Mouse (Mus musculus): ENCODE results near the gene Crmp1. TPM values are rescaled to one million over a fixed set of nuclear protein-coding genes. Genes with fewer than 3 reads are reported as not detected.

Crmp1 gene
- total RNA-seq, 2 experiments from 2014 or later: 376 to 387 TPM

DNA sequence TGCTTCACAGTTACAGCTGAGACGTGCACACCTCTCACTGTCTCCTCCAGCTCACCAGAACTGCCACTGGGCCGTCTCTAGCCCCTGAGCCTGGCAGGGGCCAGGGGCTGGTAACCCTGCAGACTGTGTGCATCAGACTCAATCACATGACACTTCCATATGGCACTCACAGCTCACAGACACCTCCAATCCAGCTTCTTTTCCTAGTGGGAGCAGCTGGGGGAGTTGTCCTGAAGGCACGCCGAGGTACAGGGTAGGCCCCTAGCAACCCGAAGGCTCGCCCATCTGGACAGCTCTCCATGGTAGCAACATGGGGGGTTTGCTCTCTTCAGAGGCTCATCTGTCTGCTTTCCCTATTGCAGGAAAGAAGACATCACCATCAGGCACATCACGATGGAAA lies 12.8 kb upstream of the Crmp1 start:
- no peak for DNase-seq (ENCODE audit: low spot score in 2 of 2)
- intact Hi-C loops (cut with DNase I): no loop called here

DNA sequence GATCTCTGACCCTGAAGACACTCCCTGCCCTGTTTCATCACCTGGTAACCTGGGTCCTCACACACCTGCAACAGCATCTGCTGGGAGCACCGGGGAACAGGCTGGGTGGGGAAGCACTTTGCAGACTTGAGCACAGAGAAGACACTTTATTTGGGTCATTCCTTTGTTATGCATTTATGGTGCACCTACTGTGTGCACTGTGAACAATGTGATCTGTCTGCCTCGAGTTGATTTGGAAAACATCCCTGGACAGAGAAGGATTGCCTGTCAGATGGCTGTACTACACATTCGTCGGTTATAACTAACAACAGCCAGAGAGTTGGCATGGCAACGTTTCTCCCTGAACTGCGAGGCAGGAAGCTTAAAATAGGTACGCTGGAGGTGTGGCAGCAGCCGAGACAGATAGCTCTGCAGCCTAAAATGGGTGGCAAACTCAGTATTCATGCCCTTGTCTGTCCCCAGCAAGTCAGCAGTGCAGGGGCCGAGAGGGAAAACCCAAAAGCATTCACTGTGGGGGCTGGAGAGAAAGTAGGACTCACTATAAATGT lies 8.7 kb upstream of the Crmp1 start:
- DNase-seq (ENCODE audit: low spot score in 2 of 2): peak; percentile 84 to 89
- intact Hi-C loops (cut with DNase I): no loop called here

DNA sequence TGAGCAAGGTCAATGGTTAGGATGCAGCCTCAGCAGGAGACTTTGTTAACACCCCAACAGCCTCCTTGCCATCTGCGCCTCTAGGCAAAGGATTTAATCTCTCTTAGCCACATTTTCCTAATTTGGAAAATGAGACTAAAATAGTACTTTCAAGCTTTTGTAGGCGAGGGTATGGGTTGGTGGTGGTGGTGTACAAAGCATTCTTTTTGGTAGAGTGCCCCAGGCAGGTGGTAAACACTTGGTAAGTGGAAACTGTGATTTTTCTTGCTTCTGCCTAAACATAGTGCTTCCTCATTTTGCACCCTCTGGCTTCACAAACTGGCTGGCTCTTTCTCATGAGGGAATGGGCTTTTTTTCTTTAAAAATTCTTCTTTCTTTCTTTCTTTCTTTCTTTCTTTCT lies 3.1 kb upstream of the Crmp1 start:
- intact Hi-C loops (cut with DNase I): no loop called here
- no peak for DNase-seq (ENCODE audit: low spot score in 2 of 2)

DNA sequence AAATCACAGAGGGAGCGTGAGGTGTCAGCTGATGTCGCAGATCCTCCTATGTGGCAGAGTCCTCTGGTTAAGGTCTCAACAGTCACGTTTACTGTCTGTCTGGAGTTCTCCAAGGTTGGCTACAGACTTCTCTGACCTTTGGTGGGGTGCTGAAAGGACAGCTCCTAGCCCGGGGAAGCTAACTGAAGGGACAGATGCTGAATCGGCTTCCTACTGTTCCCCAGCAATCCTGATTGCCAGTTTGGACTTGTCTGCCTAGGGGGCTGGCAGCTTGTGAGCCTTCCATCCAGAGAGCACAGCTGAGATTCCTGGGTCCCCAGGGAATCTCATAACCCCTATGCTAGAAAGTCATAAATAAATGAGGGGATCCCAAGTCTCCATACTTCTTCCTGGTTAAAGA lies 1.2 kb upstream of the Crmp1 start:
- no peak for DNase-seq (ENCODE audit: low spot score in 2 of 2)
- intact Hi-C loops (cut with DNase I): no loop called here

DNA sequence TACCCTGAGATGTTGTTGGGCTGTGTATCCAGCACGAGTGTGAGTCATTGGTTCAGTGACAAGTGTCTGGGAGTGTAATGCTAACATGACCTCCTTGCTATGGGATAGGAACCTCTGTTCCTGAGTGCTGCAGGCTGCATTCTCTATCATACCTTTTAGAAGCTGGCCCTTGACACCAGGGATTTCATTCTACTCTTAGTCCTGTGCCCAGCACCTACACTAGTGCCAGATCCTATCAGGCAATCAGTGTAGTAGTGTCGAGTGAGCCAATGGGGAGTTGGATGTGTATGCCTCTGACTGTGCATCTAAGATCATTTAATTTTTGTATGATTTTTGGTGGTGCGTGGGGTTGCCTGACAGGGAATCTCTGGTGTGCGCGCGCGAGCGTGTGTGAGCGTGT lies 516 bp upstream of the Crmp1 start:
- DNase-seq (ENCODE audit: low spot score in 2 of 2): no peak
- intact Hi-C loops (cut with DNase I): no loop called here

DNA sequence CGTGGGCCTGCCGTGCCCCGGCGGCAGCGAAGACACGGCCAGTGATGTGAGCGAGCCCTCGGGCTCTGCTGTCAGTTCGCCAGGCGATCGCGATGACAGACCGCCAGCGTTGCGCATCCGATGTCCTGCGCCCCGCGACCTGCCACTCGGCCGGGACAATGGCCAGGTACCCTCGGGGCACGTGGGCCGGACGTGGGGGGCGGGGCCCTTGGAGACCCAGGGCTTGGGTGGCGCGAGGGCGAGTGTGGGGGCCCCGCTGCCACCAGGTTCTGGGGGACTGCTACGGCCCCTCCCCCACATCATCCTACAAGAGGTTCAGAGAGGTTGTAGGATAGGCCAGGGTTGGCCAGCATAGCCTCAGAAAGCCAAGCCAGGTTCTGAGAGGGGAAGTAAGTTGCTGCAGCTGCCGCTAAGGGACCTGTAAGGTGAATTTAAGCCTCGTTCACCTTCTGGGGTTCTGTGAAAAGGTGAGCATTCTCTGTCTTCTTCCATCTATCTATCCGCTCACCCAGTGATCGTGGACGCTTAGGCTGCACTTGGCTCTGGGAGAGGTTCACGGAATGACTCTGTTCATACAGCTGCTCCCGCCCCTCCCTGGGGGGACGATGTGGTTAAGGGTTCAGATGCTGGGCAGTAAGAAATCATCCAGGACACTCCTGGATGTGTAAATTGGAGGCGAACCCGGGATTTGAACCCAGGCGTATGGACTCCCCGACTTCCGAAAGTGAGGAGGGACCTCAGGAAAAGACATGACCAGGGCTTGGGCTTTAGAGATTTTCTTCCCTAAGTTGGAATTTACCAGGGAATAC lies 824 bp downstream of the Crmp1 start:
- DNase-seq (ENCODE audit: low spot score in 2 of 2): no peak
- intact Hi-C loops (cut with DNase I): loop anchor here (2.0 kb wide), 1 partner anchor 66 kb away; no protein-coding TSS in a partner anchor

DNA sequence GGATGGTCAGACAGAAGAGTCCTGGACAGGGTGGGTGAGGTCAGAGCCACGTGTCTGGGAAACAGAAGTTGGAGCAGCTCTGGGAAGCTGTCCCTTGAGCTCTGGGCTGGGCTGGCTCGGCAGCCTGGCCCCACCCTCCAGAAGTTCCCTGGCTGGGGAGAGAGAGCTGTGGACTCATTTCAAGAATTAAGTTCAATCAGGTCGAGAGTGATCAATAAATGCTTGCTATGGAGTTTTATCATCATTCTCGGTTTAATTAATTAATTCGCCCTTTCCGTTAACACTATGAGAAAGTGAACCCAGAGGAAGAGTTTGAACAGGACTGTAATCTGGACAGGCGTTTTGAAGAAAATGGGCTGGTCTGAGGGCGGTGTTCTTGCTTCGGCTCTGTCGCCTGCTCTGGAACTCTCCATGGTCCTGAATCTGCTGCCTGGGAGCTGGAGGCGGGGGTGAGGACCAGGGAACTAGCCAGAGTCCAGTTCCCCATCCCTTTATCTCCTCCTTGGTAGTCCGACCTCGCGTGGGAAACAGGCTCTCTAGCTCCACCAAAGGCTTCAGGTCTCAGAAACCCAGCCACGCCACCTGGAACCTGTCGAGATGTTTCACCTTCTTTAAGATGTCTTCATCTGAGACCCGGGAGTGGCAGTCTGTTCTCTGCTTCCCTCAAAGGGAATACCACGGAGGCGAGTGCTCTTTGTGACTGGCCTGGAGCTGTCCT lies 1.6 kb downstream of the Crmp1 start:
- DNase-seq (ENCODE audit: low spot score in 2 of 2): peak in 1 of 2 experiments; percentile 47
- intact Hi-C loops (cut with DNase I): loop anchor here (2.0 kb wide), 1 partner anchor 67 kb away; no protein-coding TSS in a partner anchor

DNA sequence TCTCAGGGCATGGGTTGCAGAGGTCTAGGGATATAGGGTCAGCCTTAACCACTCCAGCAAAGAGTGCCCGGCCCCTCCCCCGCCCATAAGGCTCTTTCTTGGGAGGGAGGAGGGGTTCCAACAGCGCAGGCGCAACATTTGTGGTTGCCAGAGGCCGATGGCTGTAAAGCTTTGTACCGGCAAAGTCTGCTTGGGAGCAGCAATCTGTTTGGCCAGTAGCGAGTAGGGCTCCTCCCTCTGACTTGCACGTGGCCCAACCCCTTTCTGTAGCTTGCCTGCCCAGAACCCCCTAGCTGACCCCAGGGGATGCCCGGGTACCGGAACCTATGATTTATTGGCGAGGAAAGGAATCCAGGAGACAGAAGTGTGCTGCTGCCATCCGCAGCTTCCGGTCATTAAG lies 2.4 kb downstream of the Crmp1 start:
- peak; percentile 76 to 79 for DNase-seq (ENCODE audit: low spot score in 2 of 2)
- intact Hi-C loops (cut with DNase I): loop anchor here (2.0 kb wide), 1 partner anchor 45 kb away; no protein-coding TSS in a partner anchor

DNA sequence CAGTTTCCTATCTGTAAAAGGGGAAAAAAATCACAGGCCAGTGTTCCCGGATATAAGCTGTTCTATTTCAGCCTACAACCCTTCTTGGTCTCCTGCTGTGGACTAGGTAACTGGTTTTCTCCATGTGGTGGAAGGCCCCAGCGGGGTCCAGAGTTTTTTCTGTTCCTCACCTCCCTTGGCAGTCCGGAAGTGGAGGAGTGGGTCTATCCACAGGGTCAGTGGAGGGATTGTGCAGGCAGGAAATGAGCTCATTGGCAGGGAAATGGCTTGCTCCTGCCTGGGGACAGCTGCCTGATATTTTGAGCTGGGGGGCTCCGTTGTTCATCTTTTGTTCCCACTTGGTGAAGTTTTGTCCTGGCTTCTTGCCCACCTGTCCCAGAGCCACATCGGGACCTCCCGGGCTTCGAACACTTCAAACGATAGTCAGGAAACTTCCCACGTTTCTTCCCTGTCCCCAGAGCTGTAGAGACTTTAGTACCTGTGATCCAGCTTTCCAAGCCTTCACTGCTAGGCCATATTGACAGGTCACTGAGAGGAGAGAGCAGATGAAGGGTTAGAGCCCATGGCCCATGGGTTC lies 3.0 kb downstream of the Crmp1 start:
- intact Hi-C loops (cut with DNase I): loop anchor here (2.0 kb wide), 1 partner anchor 44 kb away; no protein-coding TSS in a partner anchor
- no peak for DNase-seq (ENCODE audit: low spot score in 2 of 2)

DNA sequence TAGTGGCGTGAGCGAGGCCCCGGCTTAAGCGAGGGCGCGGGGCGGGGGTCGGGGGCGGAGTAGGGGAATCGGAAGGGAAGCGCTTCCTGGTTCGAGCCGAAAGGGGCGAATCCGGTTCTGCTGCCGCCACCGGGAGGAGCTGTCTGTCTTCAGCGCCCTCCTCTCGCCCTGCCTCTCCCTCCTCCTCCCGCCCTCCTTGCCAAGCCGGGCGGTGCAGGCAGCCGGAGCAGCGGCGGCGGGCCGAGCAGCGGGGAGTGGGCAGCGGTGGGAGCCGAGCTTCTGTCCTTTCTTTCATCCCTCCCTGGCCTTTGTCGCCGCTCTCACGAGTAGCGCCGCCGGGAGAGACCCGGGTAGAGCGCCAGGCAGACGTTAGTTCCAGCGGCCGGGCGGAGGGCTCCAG lies 3.9 kb downstream of the Crmp1 start:
- peak; percentile 81 to 83 for DNase-seq (ENCODE audit: low spot score in 2 of 2)
- intact Hi-C loops (cut with DNase I): loop anchor here (2.0 kb wide), 1 partner anchor 43 kb away; no protein-coding TSS in a partner anchor

DNA sequence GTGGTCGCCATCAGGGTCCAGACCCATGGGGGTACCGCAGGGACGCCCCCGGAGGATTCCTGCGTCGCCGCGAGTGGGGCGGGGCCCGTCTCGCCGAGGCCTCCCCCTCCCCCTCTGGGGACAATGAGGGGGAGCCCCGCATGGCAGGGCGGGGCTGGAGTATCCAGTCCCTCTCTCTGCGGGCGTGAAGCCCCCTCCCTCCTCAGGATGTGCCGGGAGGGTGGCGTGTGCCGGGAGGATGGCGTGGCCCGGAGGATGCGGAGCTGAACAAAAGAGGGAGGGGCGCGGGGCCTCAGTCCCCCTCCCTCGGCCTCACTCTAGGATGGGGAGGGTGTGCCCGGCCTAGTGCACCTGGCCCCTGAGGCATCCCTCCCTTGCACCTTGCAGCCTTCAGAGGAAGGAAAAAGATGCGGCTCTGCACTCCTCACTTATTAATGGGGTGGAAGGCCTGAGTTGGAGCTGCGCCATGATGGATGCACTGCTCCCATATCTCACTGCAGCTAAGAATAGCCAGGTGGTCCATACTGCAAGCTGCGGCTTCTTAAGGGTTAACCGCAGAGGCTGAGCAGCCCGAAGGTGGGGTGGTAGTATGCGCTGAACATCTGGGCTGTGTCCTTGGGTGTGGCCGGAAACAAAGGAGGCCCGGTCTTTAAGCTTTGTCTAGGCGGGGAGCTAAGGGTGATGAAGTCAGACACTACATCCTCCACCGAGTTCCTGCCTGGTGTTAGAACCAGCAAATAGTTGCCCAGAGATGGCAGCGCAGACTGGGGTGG lies 4.6 kb downstream of the Crmp1 start:
- intact Hi-C loops (cut with DNase I): no loop called here
- no peak for DNase-seq (ENCODE audit: low spot score in 2 of 2)

DNA sequence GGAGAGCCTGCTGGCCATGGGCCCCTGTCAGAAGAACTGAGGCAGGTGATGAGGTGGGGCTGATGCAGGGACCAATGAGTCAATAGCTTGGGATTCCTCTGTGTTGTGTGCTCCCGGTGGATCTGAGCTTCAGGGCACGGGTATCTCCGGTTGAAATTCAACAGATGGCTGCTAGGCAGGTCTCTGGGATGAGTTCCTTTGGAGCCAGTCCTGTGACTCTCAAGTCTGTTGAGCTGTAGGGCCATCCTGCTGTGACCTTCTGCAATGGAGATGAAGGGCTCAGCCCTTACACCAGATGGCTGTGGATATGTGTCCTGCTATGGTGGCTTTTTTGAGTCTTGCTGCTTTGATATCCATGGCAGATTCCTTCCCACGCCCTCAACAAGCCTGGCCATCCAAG lies 5.7 kb downstream of the Crmp1 start:
- intact Hi-C loops (cut with DNase I): no loop called here
- DNase-seq (ENCODE audit: low spot score in 2 of 2): no peak

DNA sequence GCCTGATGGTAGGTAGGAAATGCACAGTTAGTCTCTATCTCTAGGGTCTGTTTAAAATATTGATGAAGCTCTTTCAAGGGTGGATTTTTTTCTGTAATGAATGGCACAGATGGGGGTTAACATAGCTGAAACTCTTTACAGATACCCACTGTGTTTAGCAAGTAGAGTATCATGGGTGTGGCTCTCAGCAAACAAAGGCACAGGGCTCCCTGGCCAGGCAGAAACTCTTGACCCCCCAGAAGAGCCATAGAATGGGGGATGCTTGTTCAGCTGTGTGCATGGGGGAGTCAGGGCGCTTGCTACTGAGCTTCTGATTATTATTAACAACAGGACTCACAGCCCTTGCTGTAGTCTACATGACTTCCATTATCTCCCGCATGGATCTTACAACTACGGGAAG lies 7.1 kb downstream of the Crmp1 start:
- DNase-seq (ENCODE audit: low spot score in 2 of 2): no peak
- intact Hi-C loops (cut with DNase I): no loop called here

DNA sequence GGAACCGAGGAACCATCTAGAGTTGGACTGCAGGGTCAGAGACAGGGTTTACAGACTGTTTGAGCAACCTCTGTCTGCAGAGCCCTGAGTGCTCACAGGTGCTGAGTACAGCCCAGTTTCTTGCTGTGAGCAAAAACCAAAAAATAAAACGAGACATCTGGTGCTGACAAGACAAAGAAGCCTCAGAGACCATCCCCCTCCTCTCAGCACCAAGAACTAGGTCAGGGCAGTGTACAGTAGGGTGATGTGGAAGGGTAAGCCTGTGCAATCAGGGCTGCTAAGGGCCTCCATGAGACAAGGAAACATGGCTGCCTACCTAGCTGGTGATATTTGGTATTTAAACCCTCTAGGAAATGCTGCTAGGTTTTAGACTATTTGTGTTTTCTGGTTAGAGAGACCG lies 9.9 kb downstream of the Crmp1 start:
- DNase-seq (ENCODE audit: low spot score in 2 of 2): no peak
- intact Hi-C loops (cut with DNase I): no loop called here

DNA sequence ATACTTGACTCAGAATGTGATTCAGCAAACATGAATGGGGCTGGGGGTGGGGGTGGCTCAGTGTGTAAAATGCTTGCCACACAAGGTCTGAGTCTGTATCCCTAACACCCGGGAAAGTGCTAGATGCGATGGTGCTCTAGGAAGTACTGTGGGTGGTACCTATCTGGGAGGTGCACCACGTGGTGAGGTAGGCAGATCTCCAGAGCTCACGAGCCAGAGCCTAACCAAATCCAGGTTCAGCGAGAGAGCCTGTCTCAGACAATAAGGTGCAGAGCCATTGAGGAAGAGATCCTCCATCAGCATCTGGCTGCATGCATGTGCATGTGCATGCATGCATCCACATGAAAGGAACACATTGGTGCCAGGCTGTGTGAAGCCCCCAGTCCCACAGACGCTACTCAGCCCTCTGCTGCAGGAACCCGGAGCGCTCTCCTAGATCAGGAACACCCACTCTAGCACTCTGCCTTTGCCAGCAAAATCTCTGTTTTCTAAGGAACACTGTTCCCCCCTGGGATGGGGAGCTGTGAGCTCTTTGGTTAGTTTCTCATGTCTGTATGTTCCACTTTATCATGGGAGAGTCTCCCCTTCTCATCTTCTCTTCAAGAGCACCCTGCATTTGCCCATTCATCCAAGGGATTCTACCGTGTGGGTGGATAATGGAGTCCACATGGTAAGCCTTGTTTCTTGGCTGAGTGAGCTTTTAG lies 10.5 kb downstream of the Crmp1 start:
- intact Hi-C loops (cut with DNase I): no loop called here
- no peak for DNase-seq (ENCODE audit: low spot score in 2 of 2)

DNA sequence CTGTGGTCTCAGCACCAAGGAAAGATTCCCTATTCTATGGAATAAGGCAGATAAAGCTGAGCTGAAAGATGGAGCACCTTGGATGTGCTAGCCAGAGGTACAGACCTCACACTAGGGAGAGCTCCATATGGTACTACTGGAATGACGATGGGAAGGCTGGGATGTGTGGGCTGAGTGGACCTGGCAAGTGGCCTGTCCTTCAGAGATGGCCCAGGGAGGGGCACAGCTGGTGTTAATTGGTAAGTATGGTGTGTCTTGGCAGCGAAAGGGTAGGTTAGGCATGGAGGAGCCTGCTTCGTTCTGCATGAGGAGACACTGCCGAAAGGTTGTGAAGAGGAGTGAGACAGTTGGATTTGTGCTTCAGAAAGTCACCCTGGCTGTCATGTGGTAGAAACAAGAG lies 12.8 kb downstream of the Crmp1 start:
- DNase-seq (ENCODE audit: low spot score in 2 of 2): no peak
- intact Hi-C loops (cut with DNase I): no loop called here

DNA sequence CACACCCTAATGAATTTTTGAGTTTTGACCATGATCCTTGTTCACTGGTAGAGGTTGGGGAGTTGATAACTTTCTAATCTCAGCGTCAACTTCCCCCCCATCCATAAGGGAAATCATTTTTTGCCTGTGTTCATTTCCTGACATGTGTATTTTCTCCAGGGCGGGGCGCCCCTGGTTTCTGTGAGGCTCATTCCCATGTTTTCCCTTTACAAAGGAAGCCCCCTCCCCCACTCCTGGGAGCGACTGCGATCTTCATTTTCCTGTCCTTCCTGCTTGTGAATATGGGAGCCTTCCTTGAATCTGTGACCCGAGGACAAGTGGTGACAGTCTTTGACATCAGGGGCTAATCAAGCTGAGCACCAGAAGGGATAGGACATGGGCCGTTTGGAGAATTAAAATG lies 15.1 kb downstream of the Crmp1 start:
- intact Hi-C loops (cut with DNase I): no loop called here

DNA sequence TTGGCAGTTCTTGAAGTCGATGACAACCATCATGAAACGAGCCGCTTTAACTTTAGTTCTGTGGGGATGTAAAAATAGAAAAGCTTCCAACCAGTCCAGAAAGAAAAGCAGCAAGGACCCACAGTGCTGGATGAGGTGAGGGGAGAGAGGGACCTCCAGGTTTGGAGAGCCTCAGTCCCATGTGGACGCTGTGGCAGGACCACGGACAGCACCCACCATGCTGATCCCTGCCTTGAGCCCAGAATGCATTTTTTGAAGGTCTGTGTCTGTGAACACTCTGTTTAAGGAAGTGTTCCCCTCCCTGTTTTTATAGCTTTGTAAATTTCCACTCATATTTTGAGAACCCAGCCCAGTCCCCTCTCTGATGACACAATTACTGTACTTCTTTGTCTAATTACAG lies 15.5 kb downstream of the Crmp1 start:
- no peak for DNase-seq (ENCODE audit: low spot score in 2 of 2)
- intact Hi-C loops (cut with DNase I): no loop called here

More for the DNA sequence above, 15.1 kb downstream of the Crmp1 start:
- no peak for DNase-seq (ENCODE audit: low spot score in 2 of 2)

DNA sequence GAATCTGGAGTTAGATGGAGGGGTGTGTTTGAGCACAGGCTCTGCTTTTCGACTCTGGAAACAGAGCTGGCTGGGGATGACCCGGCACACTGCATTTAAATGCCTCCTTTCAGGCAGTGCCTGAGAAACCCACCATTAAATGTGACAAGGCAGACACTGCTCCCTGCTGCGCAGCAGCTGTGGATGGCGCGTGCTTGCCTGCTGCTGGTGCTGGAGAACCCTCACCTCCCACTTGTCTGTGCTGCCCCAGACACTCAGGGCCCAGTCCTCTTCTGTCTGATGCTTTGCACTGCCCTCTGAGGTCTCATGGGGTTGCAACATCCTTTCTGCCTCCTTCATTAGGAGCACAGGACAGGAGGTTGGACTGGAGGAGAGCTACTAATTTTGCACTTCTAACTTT lies 20.0 kb downstream of the Crmp1 start:
- DNase-seq (ENCODE audit: low spot score in 2 of 2): no peak
- intact Hi-C loops (cut with DNase I): no loop called here
